Mouse (Mus musculus) ES-E14 (cell line): ENCODE data around the gene Klb.

Experiments
- CHD2 ChIP-seq: IDR thresholded peaks from 2 replicates; pipeline ENCODE4 v1.6.1; 2014; ENCODE audit warnings: mild to moderate bottlenecking, low read depth, low read length, inconsistent platforms
- MAFK ChIP-seq: IDR thresholded peaks from 2 replicates; pipeline ENCODE4 v1.6.1; 2014; ENCODE audit warnings: mild to moderate bottlenecking, low read depth, low read length, inconsistent platforms; ENCODE audit not compliant: insufficient read depth
- ZC3H11A ChIP-seq: IDR thresholded peaks from 2 replicates; pipeline ENCODE4 v1.6.1; 2012; ENCODE audit warnings: low read depth, mild to moderate bottlenecking, inconsistent platforms, low read length, borderline replicate concordance

DNA sequence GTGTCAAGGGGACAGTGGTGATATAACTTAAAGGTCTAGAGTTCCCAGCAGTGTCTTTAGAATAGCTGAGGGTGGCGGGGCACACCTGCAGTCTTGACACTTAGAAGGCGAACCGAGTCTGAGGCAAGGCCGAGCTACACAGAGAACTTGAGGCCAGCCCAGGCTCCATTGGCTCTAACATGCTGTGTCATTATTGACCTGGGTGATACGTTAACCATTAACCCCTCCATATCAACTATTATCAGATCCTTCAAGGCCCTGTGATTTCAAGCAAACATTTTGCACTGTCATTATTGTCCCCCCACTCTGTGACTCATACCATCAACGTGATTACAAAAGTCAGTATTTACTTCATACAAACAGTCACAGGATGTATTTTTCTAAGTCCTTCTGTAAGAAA, 76.1 kb downstream of the Klb start:
- TF ChIP-seq MAFK (no peak), CHD2 (no peak), ZC3H11A (no peak)
